Mouse (Mus musculus) urinary bladder, adult 2 months (tissue): ENCODE data around the gene Lyve1. TPM values are rescaled to one million over a fixed set of nuclear protein-coding genes. Genes with fewer than 3 reads are reported as not detected.
A peak's percentile ranks its signal among the peaks of the same experiment; 100 is the strongest.

Source experiments
- DNase-seq: peaks from one replicate; pipeline ENCODE4 v3.0.0; 2022; ENCODE audit warnings: low spot score
- polyA plus RNA-seq: library from polyadenylated mRNA; depleted of rRNA; stranded (reverse); fragments of >200 nt; gene quantifications from 2 replicates; pipeline ENCODE4 v1.2.3, GENCODE M21; 2012; rRNA removed

The Lyve1 gene
- polyA plus RNA-seq, 1 experiment: 32.3 TPM

GRCm38 (mm10) chr7:110809585-110810557, 53.2 kb downstream of the Lyve1 start:
- no peak for DNase-seq

DNA sequence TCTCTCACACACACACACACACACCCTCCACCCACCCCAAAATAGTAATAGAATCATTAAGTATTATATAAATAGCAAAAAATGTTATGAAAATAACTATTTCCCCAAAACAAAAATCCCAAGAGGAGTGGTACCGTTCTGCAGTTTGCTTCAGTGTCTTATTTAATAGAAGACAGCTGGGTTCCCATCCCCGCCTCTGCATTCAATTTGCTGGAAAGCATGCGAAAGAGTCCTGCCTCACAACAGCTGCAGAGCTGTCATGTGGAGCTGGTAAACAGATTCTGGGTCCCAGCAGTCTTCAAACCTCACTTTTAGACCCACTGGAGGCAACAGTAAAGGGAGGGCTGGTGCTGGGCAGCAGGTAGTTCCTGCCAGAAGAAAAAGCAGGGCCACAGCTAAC, 54.1 kb downstream of the Lyve1 start:
- no peak for DNase-seq

GRCm38 (mm10) chr7:110807460-110808030, 55.5 kb downstream of the Lyve1 start:
- DNase-seq: no peak

GRCm38 (mm10) chr7:110804266-110804665, 58.8 kb downstream of the Lyve1 start:
- peak; percentile 20 for DNase-seq

DNA sequence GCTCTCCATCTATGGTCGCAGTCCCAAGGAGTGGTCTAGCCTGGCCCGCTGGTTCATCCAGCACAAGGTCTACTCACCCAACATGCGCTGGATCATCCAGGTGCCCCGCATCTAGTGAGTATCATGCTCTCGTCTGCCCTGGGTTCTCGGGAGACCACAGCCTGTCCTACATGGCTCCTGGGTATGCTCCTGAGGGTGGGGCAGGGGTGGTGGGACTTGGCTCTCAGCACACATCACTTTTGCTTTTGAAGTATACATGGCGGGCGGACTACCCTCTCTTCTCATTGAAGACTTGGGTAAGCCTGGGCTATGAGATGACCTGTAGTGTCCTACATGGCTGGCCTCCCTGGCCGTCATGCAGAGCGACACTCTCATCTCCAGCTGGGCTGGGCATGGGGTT, 59.9 kb downstream of the Lyve1 start:
- no peak for DNase-seq

GRCm38 (mm10) chr7:110801028-110801427, 62.0 kb downstream of the Lyve1 start:
- peak; percentile 62 for DNase-seq

Other genes starting within 250 kb of the Lyve1 start
- gene Sbf2, start 248.3 kb downstream of the Lyve1 start, polyA plus RNA-seq: 30.0 and 33.0 TPM in 2 replicates
- 17.4 and 19.3 TPM in 2 replicates for gene Adm, start 235.6 kb downstream of the Lyve1 start, polyA plus RNA-seq
- 19.2 and 19.9 TPM in 2 replicates for gene Ampd3, start 95.0 kb downstream of the Lyve1 start, polyA plus RNA-seq
- 32.1 and 34.0 TPM in 2 replicates for gene Rnf141, start 18.8 kb downstream of the Lyve1 start, polyA plus RNA-seq
- gene Mrvi1, start 119.2 kb upstream of the Lyve1 start, polyA plus RNA-seq: 109 and 197 TPM in 2 replicates
- 31.3 and 33.1 TPM in 2 replicates for gene Ctr9, start 165.7 kb upstream of the Lyve1 start, polyA plus RNA-seq
- 383 and 397 TPM in 2 replicates for gene Eif4g2, start 219.8 kb upstream of the Lyve1 start, polyA plus RNA-seq